Mouse (Mus musculus) lung, postnatal 0 days (tissue): Measurements from ENCODE around the gene Reck.

Source experiments
- CTCF ChIP-seq: IDR thresholded peaks from 2 replicates; pipeline ENCODE4 v1.5.1; 2016; ENCODE audit warnings: antibody characterized with exemption, mild to moderate bottlenecking
- EP300 ChIP-seq: IDR thresholded peaks from 2 replicates; pipeline ENCODE4 v1.6.1; 2016; ENCODE audit warnings: antibody characterized with exemption, mild to moderate bottlenecking, control low read depth

- TF ChIP-seq CTCF (no peak), EP300 (no peak)
Measured at GRCm38 (mm10) chr4:43838326-43838725, 37.0 kb upstream of the Reck start.
